Mouse (Mus musculus): Measurements from ENCODE around the gene Slc25a48.

- no peak for TF ChIP-seq CTCF (IDR thresholded peaks at IDR 0.05; ENCODE audit: borderline replicate concordance, insufficient read depth, low read length)
- no peak for TF ChIP-seq POLR2A (IDR thresholded peaks at IDR 0.05; ENCODE audit: low read depth, low read length)
Observed at GRCm38 (mm10) chr13:56458001-56458400, 19.8 kb downstream of the Slc25a48 start.

All from embryonic fibroblast, embryonic 13.5 days (primary cell).